Mouse (Mus musculus) thymus, postnatal 10 days (tissue): ENCODE measurements around the gene Gm5795.
"Not testable (repeated sequence)": the region's sequence is repeated elsewhere in the genome, so short reads cannot be mapped to it uniquely, and the experiment has no call there.

Experiments used
- DNase-seq, 2 experiments: peaks; one replicate each; pipeline ENCODE4 v3.0.0; 2021; ENCODE audit warnings: low spot score in 2 of 2

Gene Gm5795

DNA sequence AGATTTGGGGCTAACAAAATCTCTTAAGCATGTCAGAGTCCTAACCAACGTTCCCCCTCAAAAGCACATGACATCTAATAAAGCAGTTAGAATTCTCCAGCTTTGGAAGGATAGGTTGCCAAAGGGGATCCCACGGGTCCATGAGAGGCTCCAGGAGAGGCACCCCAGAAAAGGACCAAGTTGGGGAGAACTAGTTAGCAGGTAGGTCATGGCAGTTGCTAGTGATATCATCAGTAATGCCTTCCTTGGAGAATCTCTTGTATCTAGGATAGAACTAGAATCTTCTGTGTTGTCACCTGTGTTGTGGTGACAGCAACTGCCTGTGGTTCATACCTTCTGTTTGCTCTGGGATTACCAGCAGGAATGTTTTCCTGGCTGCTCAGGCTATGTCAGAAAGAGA, at the start of gene Gm5795:
TSS of gene Gm5795 (plus strand) at position 301 of the 400 bp plus-strand sequence.
- not testable (repeated sequence) for DNase-seq

GRCm38 (mm10) chr14:3208272-3209152, 20.5 kb downstream of the Gm5795 start, which contains the start of gene D830030K20Rik:
Gene D830030K20Rik, plus strand, starts transcription at chr14:3208488.
- not testable (repeated sequence) for DNase-seq

GRCm38 (mm10) chr14:3209367-3209766, 21.3 kb downstream of the Gm5795 start:
- not testable (repeated sequence) for DNase-seq
